Mouse (Mus musculus): ENCODE results near the gene Arg1.

GRCm38 (mm10) chr10:24888343-24888742 lies 38.9 kb downstream of the Arg1 start:
- TF ChIP-seq POLR2A (IDR thresholded peaks at IDR 0.05; ENCODE audit: insufficient read depth, low read depth, low read length) (no peak), CTCF (IDR thresholded peaks at IDR 0.05) (no peak), EP300 (IDR thresholded peaks at IDR 0.05; ENCODE audit: insufficient read depth, low read depth, low read length) (no peak)
